Mouse (Mus musculus): ENCODE results near the gene Nfu1. TPM values are rescaled to one million over a fixed set of nuclear protein-coding genes. Genes with fewer than 3 reads are reported as not detected.

Nfu1 gene
- polyA plus RNA-seq, 1 experiment from 2014 or later = 96.7 TPM

GRCm38 (mm10) chr6:87075092-87075685 is 66.2 kb downstream of the Nfu1 start:
- peaks cover 86% of the 10 kb centered on the region for H3K36me3 ChIP-seq
- no peak overlapping the region for H3K4me2 ChIP-seq
- H3K9ac ChIP-seq (replicated peaks) = no peak overlapping the region
- no peak; the same call in 1 of the 2 replicates for ATAC-seq (ENCODE audit: insufficient number of reproducible peaks, insufficient read depth, low FRiP score, low TSS enrichment, low read depth)
- H3K27me3 ChIP-seq = no peaks in the 10 kb centered on the region
- 85% methylated on average over 2 of the region's 3 CpGs for WGBS
- H3K9me3 ChIP-seq = no peaks in the 10 kb centered on the region
- H3K4me3 ChIP-seq (replicated peaks) = no peak overlapping the region
- H3K27ac ChIP-seq = no peak overlapping the region; the same call in 1 of the 2 replicates
- H3K4me1 ChIP-seq (replicated peaks) = no peaks in the 10 kb centered on the region

Other genes with a start within 250 kb of the Nfu1 start
- 17.9 and 18.6 TPM in 2 replicates for gene Anxa4, start 215.7 kb upstream of the Nfu1 start, polyA plus RNA-seq (2016; fragmentation: Nextera tagmentation; extraction: Ambion mirVana)
- gene Aak1, start 159.7 kb upstream of the Nfu1 start, polyA plus RNA-seq (2016; fragmentation: Nextera tagmentation; extraction: Ambion mirVana) = 15.6 and 18.8 TPM in 2 replicates
- 25.2 and 25.9 TPM in 2 replicates for gene Gfpt1, start 33.6 kb downstream of the Nfu1 start, polyA plus RNA-seq (2016; fragmentation: Nextera tagmentation; extraction: Ambion mirVana)
- gene D6Ertd527e, start 95.5 kb downstream of the Nfu1 start, polyA plus RNA-seq (2016; fragmentation: Nextera tagmentation; extraction: Ambion mirVana) = 0.44 and 0.48 TPM in 2 replicates

All from limb, embryonic 12.5 days (tissue).